Mouse (Mus musculus) heart, adult 8-10 months (tissue): Measurements from ENCODE around the gene Map3k11. TPM values are rescaled to one million over a fixed set of nuclear protein-coding genes. Genes with fewer than 3 reads are reported as not detected.

Experiments used
- DNase-seq: peaks from one replicate; pipeline ENCODE4 v3.0.0; 2022; ENCODE audit warnings: low spot score
- total RNA-seq, 4 experiments: library from RNA; stranded (reverse); gene quantifications; 2 replicates each; pipeline ENCODE4 v1.2.4; 2022

The Map3k11 gene
- total RNA-seq, 4 experiments from 2014 or later = 22.1 to 24.1 (median 23.2) TPM

DNA sequence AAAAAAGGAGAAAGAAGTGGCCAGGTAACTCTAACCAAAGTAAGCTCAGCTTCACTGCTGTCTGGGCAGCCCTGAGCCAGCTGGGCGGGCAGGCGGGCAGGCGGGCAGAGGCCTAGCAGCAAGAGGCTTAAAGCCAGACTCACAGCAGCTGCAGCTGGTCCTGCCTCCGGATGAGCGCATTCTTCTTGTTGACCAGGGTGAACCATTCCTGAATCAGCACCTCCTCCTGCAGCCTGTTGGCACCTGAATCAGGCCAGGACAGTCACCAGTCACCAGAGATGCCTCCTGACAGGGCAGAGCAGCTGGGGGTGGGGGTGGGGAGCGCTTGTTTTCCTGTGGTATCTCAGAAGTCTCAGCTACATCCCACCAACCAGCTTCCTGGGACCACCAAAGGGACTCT is 21.5 kb downstream of the Map3k11 start:
- no peak for DNase-seq

DNA sequence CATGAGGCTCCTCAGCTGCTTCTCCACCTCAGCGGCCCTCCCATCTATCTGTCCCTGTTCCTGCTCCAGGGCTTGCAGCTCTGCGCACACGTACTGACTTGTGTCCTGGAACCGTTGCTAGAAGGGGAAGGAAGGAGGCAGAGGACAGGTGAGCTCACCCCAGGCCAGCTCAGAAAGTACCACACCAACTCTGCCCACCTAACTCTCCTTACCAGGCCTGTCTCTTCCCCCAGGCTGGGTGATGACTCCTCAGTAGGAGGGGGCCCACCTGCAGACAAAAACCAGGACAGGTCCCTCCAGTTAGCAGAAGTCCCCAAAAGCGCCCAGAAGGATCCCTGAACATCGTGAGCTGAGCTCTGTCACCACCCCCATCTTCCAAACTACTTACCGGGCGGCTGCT is 22.0 kb downstream of the Map3k11 start:
- DNase-seq = no peak

DNA sequence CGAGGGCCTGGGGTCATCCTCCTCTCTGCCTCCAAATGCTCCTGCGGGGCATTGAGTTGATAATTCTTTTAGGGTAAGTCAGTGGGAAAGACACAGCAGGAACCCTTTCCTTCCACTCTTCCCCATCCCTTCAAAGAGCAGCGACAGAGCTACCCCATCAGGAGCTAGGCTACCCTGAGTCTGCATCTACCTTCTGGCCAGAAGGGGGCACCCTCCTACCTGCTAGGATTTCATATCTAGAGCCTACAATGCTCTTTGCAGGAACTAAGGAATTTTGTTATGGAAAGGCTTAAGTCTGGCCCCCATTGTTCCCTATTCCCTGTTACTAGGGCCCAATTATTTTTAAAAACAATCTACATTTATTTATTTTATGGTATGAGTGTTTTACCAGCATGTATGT is 22.7 kb downstream of the Map3k11 start:
- peak; percentile 67 for DNase-seq

DNA sequence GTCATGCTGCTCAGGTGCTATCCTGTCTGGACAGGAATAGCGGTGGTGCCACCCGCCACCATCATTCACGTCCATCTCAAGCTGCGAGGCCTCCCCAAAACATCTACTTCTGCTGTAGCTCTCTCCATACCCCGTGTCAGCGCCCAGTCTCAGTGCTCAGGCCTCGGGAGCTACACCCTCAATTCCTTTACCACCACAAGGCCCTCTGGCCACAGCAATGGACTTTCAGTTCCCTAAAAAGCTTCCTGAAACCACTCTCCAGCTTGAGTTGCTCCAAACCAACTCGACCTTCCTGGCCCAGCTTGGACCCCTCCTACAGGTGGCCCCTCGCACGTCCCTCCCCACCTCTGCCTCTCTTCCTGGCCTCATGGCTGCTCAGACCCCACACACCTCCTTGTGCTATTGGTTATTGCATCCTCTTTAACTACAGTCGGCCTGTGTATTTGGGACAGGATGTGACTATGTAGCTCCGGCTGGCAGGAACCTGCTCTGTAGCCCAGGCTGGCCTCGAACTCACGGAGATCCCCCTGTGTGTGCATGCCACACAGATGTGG is 23.4 kb downstream of the Map3k11 start:
- no peak for DNase-seq

DNA sequence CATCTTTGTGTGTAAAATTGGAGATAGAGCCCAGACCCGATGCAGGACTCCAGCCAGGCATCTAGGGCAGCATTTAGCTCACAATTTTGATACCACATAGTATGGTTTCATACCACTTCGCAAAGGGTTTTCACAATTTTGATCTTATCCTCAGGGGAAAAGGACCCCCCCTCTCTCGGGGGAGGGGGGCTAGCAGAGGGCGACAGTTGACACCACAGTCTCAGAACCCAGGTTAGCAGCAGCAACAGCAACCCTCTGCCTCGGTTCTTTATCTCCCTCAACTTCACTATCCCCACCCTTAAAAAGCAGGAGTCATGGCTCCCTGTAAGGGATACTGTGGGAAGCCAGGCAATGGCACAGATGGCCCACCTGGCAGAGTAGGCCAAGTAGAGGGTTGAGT is 24.7 kb downstream of the Map3k11 start:
- no peak for DNase-seq

DNA sequence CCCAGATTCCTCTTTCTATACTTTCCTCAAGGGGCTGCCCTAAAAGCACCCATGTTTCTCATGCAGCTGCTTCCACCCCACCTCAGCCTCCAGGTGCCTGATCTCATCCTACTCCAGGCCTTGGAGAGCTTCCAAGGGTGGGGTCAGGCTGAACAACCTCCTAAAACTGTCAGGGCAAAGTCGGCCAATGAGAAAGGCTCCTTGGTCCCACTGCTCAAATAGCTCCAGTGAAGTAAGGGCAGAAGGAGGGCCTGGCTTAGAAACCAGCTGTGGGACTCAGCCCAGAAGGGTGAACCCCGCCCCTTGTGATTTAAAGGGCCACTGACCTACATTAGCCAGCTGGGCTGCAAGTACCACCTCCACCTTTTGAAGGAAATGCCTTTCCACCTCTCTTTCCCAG is 25.2 kb downstream of the Map3k11 start:
- peak; percentile 84 for DNase-seq

DNA sequence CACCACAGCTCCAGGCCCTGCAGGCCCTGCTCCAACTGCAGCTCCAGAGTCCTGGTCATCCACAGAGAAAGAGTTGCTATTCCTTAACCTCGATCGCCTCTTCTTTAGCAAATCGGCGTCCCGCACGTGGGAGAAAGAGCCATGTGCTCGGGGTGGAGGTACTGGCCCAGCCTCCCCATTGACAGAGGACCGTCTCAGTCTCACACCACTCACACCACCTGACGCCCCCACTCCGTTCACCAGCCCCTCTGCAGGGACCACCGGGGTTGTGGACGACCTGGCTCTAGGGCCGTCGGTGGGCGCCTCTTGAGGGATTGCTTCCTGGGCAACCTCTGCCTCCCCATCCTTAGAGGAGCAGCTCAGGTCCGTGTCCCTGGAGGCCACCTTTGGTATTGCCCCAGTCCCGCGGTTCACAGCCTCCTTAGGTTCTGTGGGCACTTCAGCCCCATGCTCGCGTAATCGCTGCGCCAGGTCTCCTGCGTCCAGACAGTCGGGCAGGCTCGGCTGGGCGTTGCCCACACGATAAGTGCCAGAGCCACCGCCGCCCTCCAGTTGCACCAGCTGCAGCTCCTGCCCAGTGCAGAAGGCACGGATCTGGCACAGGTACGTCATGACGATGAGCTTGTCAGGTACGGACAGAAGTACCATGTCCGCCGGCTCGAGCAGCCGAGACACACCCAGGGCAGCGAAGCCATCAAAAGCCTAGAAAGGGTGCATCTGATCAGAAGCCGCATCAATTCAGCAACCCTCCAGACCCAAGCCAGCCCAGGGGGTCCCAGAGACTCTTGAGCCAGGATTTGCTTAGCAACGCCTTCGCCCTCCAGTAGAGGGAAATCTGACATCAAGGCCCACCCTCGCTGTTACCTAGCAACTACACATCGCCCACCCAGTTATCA is 27.5 kb downstream of the Map3k11 start:
- no peak for DNase-seq

DNA sequence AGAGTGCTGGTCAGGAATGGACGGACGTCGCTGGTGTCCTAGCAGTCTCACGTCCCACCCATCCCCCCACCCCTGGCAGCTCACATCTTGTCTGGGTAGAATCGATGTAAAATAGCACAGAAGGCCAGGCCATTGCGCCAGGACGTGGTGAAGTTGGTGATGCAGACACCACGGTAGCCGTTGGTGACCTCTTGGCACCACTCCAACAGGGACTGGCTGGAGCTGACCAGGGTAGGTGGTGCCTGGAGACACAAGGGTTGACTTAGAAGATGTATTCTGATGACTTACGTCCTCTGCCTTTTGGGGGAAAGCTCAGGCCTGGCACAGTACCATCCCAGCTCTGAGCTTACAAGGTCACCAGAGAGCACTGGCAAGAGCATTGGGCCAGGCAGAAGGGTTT is 28.4 kb downstream of the Map3k11 start:
- no peak for DNase-seq

DNA sequence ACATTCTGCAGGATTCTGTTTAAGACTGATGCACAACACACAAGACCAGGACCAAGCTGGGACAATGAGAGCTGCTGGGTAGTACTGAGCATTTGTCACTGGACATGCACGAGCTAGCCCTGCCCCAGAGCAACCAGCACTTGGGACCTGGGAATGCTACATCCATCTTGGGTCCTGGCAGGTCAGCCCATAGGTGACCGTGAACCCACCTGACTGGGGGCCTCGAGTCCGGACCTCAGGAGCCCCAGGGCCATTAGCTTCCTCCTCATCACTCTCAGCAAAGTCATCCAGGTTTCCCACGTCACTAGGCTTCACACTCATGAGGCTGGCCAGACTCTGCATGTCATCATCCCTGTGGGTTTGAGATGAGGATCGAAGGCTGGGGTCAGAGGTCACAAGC is 32.7 kb downstream of the Map3k11 start:
- DNase-seq = no peak

DNA sequence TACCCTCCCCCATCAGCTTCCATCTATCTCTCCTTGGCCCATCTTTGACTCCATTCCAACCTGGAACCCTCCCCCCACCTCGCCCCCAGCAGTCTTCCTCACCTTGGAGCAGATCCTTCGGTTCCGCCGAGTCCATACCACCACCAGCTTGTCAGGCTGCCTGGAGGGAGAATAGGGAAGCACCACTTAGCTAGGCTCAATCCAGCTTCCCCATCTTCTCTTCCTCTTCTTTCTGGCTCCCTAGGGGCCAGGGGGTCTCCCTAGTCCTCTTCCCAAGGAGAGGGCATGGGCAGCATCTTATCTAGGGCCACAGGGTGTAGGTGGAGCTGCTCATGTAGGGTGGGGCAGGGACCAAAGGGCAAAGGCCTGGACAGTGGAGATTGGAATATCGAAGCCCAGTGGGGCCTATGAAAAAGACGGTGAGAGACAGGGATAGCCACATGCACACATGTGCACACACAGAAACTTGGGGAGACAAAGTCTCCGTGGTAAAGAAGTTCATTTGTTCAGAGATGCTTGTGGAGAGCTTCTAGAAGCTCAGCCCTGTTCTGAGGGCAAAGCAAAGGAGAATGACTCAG is 34.4 kb downstream of the Map3k11 start:
- DNase-seq = no peak

DNA sequence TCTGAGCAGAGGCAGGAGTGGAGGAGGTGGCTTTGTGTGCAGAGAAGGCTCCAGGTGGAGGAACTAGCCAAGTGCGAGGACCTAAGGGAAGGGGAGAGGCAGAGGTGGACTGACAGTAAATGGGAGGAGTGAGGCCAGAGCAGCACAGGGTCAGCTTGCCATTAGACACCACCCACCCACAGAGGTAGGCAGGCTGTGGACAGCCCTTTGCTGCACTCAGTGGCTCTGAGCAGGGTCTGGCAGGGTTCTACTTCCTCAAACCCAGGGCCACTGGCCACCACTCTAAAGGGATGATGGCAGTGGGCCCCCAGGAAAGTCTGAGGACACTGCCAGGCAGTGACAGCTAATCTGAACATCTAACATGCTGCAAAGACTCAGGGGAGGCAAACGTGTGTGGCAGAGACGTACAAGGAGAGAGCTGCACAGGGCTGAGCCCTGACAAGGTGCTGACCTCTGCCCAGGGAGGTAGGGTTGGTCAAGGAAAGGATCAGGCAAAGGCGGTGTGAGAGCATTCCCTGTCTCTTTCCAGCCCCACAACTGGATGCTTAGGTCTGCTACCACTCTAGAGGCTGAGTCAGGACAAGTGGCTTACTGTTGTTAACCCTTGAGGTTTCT is 35.5 kb downstream of the Map3k11 start:
- DNase-seq = no peak

DNA sequence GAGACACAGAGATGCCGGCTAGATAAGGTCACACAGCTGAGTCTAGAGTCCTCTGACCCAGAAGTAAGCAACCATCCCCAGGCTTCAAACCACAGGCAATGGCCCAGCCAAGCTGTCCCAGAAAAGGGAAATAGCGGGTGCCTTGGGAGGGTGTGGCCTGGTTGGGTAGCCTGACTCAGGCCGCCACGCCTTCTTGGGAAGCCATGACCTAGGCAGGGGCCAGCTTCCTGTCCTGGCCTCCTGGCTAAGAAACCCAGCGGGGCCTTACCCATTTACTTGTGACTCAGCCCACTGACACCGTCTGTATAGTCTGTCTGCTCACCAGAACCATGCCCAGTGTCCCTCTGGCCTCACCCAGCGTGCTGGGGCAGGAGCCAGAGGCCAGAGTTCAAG is 36.0 kb downstream of the Map3k11 start:
- DNase-seq = peak; percentile 90

DNA sequence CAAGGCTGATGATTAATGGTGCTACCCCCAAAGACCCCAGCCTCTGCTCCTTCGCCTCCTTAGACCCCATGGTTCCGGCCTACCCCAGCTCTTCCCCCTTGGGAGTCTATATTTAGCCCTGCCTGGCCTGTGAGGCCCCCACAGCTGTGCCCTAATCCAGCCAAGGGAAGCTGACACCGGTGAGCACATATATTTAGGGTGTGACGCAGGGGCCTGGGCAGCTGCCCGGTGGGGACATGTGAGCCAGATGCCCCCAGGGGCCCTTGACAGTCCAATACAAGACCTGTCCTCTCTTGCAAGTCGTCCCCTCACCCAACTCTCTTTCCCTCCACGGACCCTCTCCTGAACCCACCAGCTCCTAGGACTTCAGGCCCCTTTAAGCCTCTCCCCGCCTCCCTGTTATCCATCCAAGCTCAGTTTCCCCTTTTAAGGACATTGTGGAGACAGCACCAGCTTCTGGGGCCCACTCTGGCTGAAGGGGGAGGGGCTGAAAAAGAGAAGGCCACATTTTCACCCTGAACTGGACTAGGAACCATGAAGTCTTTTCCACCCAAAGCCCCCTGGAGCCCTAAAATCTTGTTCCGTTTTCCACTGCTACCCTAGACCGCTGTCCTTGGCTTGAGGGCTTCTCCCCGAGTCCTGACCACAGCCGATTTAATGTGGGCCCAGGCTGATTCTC is 36.6 kb downstream of the Map3k11 start:
- DNase-seq = peak; percentile 82

DNA sequence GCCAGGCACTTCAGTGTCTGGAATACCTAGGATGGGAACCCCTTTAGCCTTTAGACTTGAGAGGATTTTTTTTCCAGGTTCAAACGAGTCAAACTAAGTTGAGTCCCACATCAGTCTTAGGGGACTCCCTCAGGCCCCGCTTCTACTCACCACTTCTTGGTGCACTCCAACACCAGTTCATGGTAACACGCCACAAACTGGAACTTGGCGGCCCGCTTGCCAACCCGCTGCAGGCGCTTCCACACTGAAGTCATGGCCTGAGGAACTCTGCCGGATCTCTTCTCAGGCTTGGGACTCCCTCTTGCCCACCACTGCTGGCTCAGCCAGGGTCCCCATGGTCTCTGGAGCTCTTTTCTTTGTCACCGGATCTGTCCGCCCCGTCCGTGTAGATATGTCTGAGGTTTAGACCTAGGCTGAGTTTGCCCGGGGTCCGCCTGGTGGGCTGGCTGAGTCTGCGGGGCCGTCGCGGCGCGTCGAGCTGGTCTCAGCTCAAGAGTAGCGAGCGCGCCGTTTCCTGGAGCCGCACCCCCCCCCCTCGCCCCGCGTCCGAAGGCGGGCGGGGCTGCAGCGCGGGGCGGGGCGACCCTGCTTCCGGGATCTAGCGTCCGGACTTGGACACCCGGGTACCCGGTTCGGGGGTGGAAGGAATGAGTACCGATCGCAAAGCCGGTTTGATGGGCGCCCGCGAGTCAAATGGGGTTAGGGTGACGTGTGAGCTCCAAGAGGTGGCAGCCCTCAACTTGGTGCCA is 37.4 kb downstream of the Map3k11 start, which contains the start of gene Ehbp1l1:
Gene Ehbp1l1, minus strand, starts transcription at position 551 of the 749 bp plus-strand sequence.
- DNase-seq = peak; percentile 76

DNA sequence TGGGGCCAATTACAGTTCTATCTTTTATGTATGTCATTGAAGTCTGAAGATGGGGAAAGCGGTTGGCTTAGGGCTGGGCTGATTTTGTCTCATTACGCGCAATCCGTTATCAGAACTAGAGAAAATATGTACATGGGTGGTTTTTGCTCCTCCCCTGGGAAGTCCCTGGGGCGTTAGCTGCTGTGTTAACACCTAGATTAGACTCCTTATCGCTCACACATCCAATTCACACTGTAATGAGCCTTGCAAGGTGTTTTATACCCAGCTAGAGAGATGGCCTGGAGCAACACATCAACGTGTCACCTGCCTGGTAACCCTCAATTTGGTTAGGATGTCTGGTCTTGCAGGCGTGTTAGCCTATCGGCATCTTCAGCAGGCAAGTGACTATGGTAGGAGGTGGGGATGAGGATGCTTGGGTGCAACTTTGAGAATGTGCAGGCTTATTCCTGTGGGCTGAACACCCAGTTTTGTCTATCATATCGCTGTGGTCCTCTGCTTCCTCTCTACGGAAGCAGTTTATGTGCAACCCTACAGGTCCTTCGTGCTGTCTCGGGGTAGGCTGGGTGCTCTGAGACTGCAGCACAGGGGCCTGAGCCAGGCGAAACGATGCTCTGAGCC is 38.5 kb downstream of the Map3k11 start:
- no peak for DNase-seq

DNA sequence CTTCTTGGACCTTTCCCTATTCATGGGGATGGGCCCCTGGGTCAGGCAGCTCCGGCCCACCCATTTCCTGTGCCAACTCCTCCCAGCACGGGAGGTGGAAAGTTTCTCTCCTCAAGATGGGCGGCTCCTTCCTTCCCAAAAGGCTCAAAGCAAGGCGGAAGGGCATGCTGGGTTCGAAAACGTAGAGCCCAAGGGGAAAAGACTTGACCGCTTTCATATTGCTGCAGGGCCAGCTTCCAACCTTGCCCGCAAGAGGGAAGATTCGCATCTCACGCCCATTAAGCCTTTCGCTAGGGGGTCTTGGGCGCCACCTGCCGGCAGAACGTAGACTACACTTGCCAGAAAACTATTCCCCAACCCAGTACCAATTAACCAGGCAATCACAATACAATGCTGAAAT is 39.2 kb downstream of the Map3k11 start:
- DNase-seq = peak; percentile 93

DNA sequence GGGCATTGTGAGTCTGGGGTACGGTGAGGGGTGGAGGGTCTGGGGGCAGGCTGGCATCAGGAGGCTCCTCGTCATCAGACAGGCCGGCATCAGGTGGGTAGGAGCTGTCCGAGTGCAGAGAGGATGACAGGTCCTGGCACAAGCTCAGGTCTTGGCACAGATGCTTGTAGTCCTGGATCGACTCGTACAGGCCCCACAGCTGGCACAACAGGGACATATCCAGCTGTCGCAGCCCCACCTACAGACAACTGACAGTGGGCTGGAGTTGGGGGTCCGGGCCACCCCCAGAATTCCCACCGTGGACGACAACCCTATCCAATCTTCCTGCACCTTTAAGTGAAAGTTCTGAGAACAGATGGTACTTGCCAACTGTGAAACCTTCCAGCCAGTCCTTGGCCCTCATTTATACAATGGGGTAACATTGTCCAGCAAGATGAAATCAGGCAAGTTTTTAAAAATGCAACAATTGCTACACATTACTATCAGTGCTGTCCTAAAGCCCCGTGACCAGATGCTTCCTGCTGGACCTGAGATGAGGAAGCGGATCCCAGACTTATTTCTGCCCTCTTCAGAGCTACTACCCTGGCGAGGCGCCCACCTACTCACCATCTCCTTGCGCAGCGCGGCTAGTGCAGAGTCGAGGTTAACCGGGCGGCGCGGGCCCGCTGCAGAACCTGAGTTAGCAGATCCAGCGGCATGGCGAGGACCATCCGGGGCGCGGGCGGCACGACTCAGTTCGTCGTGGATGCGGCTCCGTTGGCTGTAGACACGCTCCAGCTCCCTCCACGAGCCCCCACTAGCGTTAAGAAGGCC is 40.3 kb downstream of the Map3k11 start:
- no peak for DNase-seq

DNA sequence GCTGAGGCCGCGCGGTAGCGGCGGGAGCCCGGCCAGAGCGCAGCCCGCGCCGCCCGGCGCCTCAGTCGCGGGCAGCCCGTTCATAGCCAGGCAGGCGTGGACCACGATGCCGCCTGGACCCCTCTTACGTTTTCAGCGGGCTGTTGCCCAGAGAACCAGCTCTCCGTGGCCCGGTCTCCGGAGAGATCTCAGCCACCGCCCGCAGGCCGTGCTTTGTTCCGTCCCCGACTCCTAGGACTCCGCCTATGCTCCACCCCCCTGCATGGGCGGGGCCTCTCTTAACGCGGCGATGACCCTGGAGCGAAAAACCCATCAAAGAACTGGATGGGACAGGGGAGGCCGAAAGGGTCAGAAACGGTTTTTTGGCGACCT is 40.9 kb downstream of the Map3k11 start, which contains the start of gene Fam89b:
Gene Fam89b, minus strand, starts transcription at position 210 of the 372 bp plus-strand sequence.
- DNase-seq = peak; percentile 93

DNA sequence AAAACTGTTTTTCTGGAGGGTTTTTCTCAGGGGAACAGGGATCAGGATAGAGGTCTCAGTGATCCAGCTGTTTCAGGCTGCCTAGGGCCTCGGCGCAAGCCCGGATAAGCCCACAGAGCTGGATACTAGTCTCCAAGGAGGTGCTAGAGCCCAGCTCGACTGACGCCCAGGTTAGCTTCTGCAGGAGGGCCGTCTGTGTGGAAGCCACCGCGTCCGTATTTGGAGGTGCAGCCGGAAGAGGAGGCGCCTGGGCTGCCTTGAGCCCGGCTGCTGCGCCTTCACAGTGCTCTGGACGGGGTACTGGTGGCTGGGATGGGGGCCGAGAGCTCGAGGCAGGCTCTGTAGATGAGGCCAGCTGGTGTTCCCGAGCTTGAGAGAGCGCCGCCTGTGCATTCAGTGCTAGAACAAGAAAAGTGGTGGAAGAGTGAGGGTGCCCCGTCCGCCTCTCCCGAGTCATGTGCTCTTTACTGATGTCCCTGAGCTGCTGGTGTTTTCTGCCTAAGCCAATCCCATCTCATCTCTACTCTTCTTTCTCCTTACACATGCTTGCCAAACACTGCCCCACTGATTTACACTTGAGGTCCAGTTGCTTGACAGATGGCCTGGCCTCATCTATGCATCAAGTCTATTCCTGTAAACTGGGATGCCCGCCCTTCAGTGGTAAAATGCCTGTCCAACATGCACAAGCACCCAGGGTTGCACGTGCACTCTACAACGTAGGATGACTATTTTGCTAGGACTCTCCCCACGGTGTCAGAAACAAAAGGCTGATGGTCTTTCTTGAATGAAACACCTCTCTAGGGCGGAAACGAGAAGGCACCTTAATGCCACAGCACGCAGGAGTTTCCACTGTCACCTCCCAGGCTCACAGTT is 42.0 kb downstream of the Map3k11 start:
- DNase-seq = no peak
